Mouse (Mus musculus): ENCODE data around the gene Olfr56. TPM values are rescaled to one million over a fixed set of nuclear protein-coding genes. Genes with fewer than 3 reads are reported as not detected.
"Not testable (repeated sequence)": the region's sequence is repeated elsewhere in the genome, so short reads cannot be mapped to it uniquely, and the experiment has no call there.

Gene Olfr56
- total RNA-seq, 2 experiments from 2014 or later, result not detected

- not testable (repeated sequence) for DNase-seq (ENCODE audit: low spot score in 2 of 2)
Measured at GRCm38 (mm10) chr11:49051894-49052293, 73.2 kb downstream of the Olfr56 start.

- not testable (repeated sequence) for DNase-seq (ENCODE audit: low spot score in 2 of 2)
Measured at GRCm38 (mm10) chr11:49060061-49060460, 81.4 kb downstream of the Olfr56 start.

- not testable (repeated sequence) for DNase-seq (ENCODE audit: low spot score in 2 of 2)
Measured at GRCm38 (mm10) chr11:49061865-49062264, 83.2 kb downstream of the Olfr56 start.

- DNase-seq (ENCODE audit: low spot score in 2 of 2), result not testable (repeated sequence)
Measured at GRCm38 (mm10) chr11:49063713-49064469, 85.2 kb downstream of the Olfr56 start, which contains the start of gene Tgtp2. Gene Tgtp2, minus strand, starts transcription at chr11:49064206.

- no peak for DNase-seq (ENCODE audit: low spot score in 2 of 2)
Measured at GRCm38 (mm10) chr11:49068358-49068757, 89.7 kb downstream of the Olfr56 start.

GRCm38 (mm10) chr11:49076001-49076757, 97.5 kb downstream of the Olfr56 start, which contains the start of gene Ifi47:
Gene Ifi47, plus strand, starts transcription at chr11:49076587.
- not testable (repeated sequence) for DNase-seq (ENCODE audit: low spot score in 2 of 2)

- DNase-seq (ENCODE audit: low spot score in 2 of 2), result no peak
Measured at GRCm38 (mm10) chr11:49077012-49077411, 98.3 kb downstream of the Olfr56 start.

- DNase-seq (ENCODE audit: low spot score in 2 of 2), result no peak
Measured at GRCm38 (mm10) chr11:49078719-49079118, 100.0 kb downstream of the Olfr56 start.

- DNase-seq (ENCODE audit: low spot score in 2 of 2), result no peak
Measured at GRCm38 (mm10) chr11:49080636-49081035, 101.9 kb downstream of the Olfr56 start.

GRCm38 (mm10) chr11:49081356-49081755, 102.7 kb downstream of the Olfr56 start:
- no peak for DNase-seq (ENCODE audit: low spot score in 2 of 2)

- DNase-seq (ENCODE audit: low spot score in 2 of 2), result no peak
Measured at GRCm38 (mm10) chr11:49081886-49082285, 103.2 kb downstream of the Olfr56 start.

- DNase-seq (ENCODE audit: low spot score in 2 of 2), result no peak
Measured at GRCm38 (mm10) chr11:49083146-49083545, 104.5 kb downstream of the Olfr56 start.

GRCm38 (mm10) chr11:49083808-49084207, 105.1 kb downstream of the Olfr56 start:
- DNase-seq (ENCODE audit: low spot score in 2 of 2), result no peak

GRCm38 (mm10) chr11:49084385-49084784, 105.7 kb downstream of the Olfr56 start:
- no peak for DNase-seq (ENCODE audit: low spot score in 2 of 2)

GRCm38 (mm10) chr11:49084875-49085274, 106.2 kb downstream of the Olfr56 start:
- no peak for DNase-seq (ENCODE audit: low spot score in 2 of 2)

- no peak for DNase-seq (ENCODE audit: low spot score in 2 of 2)
Measured at GRCm38 (mm10) chr11:49086858-49087361, 108.2 kb downstream of the Olfr56 start.

- DNase-seq (ENCODE audit: low spot score in 2 of 2), result no peak
Measured at GRCm38 (mm10) chr11:49087830-49088616, 109.3 kb downstream of the Olfr56 start.

- DNase-seq (ENCODE audit: low spot score in 2 of 2), result no peak
Measured at GRCm38 (mm10) chr11:49088990-49089652, 110.4 kb downstream of the Olfr56 start.

GRCm38 (mm10) chr11:49089735-49090507, 111.2 kb downstream of the Olfr56 start:
- DNase-seq (ENCODE audit: low spot score in 2 of 2), result no peak

GRCm38 (mm10) chr11:49090551-49090950, 111.9 kb downstream of the Olfr56 start:
- DNase-seq (ENCODE audit: low spot score in 2 of 2), result no peak

Data from layer of hippocampus, adult 18-20 months (tissue).